Mouse (Mus musculus): ENCODE measurements around the gene Nostrin. TPM values are rescaled to one million over a fixed set of nuclear protein-coding genes. Genes with fewer than 3 reads are reported as not detected.

Gene Nostrin
- polyA plus RNA-seq, 1 experiment, result 6.1 TPM

- no peak for DNase-seq (ENCODE audit: low spot score)
Measured at GRCm38 (mm10) chr2:69205185-69205584, 69.6 kb downstream of the Nostrin start.

- peak; percentile 63 for DNase-seq (ENCODE audit: low spot score)
Measured at GRCm38 (mm10) chr2:69205791-69206351, 70.3 kb downstream of the Nostrin start, which contains the start of gene Spc25. Spc25 (minus strand) TSS chr2:69206194.

- DNase-seq (ENCODE audit: low spot score), result no peak
Measured at GRCm38 (mm10) chr2:69206523-69206922, 70.9 kb downstream of the Nostrin start.

- DNase-seq (ENCODE audit: low spot score), result no peak
Measured at GRCm38 (mm10) chr2:69209684-69210083, 74.1 kb downstream of the Nostrin start.

GRCm38 (mm10) chr2:69210773-69211172 is 75.2 kb downstream of the Nostrin start, which contains the start of gene G6pc2:
G6pc2 (plus strand) TSS chr2:69211073.
- no peak for DNase-seq (ENCODE audit: low spot score)

GRCm38 (mm10) chr2:69212652-69213051 is 77.1 kb downstream of the Nostrin start:
- DNase-seq (ENCODE audit: low spot score), result no peak

- DNase-seq (ENCODE audit: low spot score), result no peak
Measured at GRCm38 (mm10) chr2:69215242-69215641, 79.6 kb downstream of the Nostrin start.

- no peak for DNase-seq (ENCODE audit: low spot score)
Measured at GRCm38 (mm10) chr2:69221868-69222416, 86.3 kb downstream of the Nostrin start.

GRCm38 (mm10) chr2:69222815-69223214 is 87.2 kb downstream of the Nostrin start:
- no peak for DNase-seq (ENCODE audit: low spot score)

- DNase-seq (ENCODE audit: low spot score), result no peak
Measured at GRCm38 (mm10) chr2:69224724-69225123, 89.1 kb downstream of the Nostrin start.

- DNase-seq (ENCODE audit: low spot score), result no peak
Measured at GRCm38 (mm10) chr2:69226876-69227275, 91.3 kb downstream of the Nostrin start.

- no peak for DNase-seq (ENCODE audit: low spot score)
Measured at GRCm38 (mm10) chr2:69228635-69229034, 93.0 kb downstream of the Nostrin start.

- no peak for DNase-seq (ENCODE audit: low spot score)
Measured at GRCm38 (mm10) chr2:69230137-69230536, 94.5 kb downstream of the Nostrin start.

- no peak for DNase-seq (ENCODE audit: low spot score)
Measured at GRCm38 (mm10) chr2:69232101-69232500, 96.5 kb downstream of the Nostrin start.

- DNase-seq (ENCODE audit: low spot score), result no peak
Measured at GRCm38 (mm10) chr2:69234976-69235678, 99.5 kb downstream of the Nostrin start.

Other genes starting within 250 kb of the Nostrin start
- gene Spc25, start 70.4 kb downstream of the Nostrin start, polyA plus RNA-seq (2012; rRNA removed), result 2.6 and 2.9 TPM in 2 replicates
- not detected in 2 replicates for gene G6pc2, start 75.3 kb downstream of the Nostrin start, polyA plus RNA-seq (2012; rRNA removed)
- 0.19 and 0.39 TPM in 2 replicates for gene Abcb11, start 206.8 kb downstream of the Nostrin start, polyA plus RNA-seq (2012; rRNA removed)
- gene Dhrs9, start 244.6 kb downstream of the Nostrin start, polyA plus RNA-seq (2012; rRNA removed), result 0.28 and 0.36 TPM in 2 replicates

Measured in urinary bladder, adult 2 months (tissue).